Mouse (Mus musculus) cortical plate, adult 2 months (tissue): ENCODE measurements around the gene Stt3b.

Source experiments
- CTCF ChIP-seq: fragments of 200-500 bp; IDR thresholded peaks from 2 replicates; pipeline ENCODE4 v1.5.1; 2011; ENCODE audit warnings: mild to moderate bottlenecking, control low read depth, low read length; ENCODE audit not compliant: insufficient read depth; ENCODE audit errors: extremely low read depth
- POLR2A ChIP-seq: fragments of 200-500 bp; IDR thresholded peaks from 2 replicates; pipeline ENCODE4 v1.6.1; 2011; ENCODE audit warnings: mild to moderate bottlenecking, low read length, control low read depth; ENCODE audit not compliant: insufficient read depth; ENCODE audit errors: extremely low read depth

- TF ChIP-seq POLR2A (no peak), CTCF (no peak)
Observed at GRCm38 (mm10) chr9:115230141-115230540, 80.1 kb downstream of the Stt3b start.
